ENCODE assay signal across 13 mouse cellular contexts in the genomic region with DNA sequence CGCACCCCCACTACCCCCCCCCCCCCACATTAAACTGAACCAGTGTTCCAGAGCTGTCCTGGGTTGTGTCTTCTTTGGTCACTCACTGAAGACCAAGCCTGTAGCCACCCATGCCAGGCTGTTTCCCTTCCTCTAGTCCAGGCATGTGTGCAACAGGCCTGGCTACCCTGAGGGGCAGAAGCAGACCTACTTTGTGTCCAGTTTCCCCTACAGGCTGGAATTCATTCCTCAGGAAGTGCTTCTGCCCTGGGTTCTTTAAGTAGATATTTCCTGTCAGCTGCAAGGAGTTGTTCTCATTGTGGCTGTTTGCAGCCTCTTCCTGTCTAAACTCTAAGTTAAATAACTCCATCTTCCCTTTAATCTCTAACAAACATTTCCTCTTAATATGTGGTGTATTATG.
DNase-seq lines count a peak whose midpoint lies in the region; ATAC-seq and TF ChIP-seq lines count a peak whose summit lies in the region.
"Had no signal": no experiment of that assay in that cellular context is flagged by ENCODE, and none has a peak within 500 bp of the region (broad histone marks: within the 10 kb centered on the region; RNA-seq: fewer than 3 reads in every experiment).

No protein-coding gene starts in this region.

- H3K27ac ChIP-seq in heart, embryonic 12.5 days (ENCODE audit: poor library complexity, severe bottlenecking) = peak overlapping the region; percentile 47; the same call in 1 of the 2 replicates
- peak overlapping the region; percentile 26; the same call in 1 of the 2 replicates for H3K27ac ChIP-seq in lung, postnatal 0 days (ENCODE audit: low read length)
- no peak overlapping the region for H3K27ac ChIP-seq in intestine, embryonic 15.5 days
- H3K27ac ChIP-seq: liver, embryonic 14.5 days had no signal

- 0 out of 2 replicates have a peak, but pooled peaks have one; percentile 51 for ATAC-seq in heart, embryonic 12.5 days (ENCODE audit: insufficient number of reproducible peaks, low FRiP score)
- ATAC-seq in lung, postnatal 0 days = peak; percentile 65
- 0 out of 2 replicates have a peak, but pooled peaks have one; percentile 34 for ATAC-seq in intestine, embryonic 15.5 days
- ATAC-seq: CD4-positive, CD25-positive, alpha-beta regulatory T cell, adult 4 months; hindbrain, embryonic 16.5 days had no signal

- no peaks in the 10 kb centered on the region for H3K27me3 ChIP-seq in heart, embryonic 12.5 days (replicated peaks)
- no peaks in the 10 kb centered on the region for H3K27me3 ChIP-seq in lung, postnatal 0 days (replicated peaks; ENCODE audit: insufficient read depth, low read length)
- H3K27me3 ChIP-seq in intestine, embryonic 15.5 days (replicated peaks) = no peaks in the 10 kb centered on the region

- no peak overlapping the region for H3K4me2 ChIP-seq in heart, embryonic 12.5 days
- H3K4me2 ChIP-seq in lung, postnatal 0 days (replicated peaks; ENCODE audit: low read depth, low read length) = no peak overlapping the region
- H3K4me2 ChIP-seq in intestine, embryonic 15.5 days (replicated peaks) = no peak overlapping the region

- no peak for TF ChIP-seq EP300 in lung, postnatal 0 days (IDR thresholded peaks at IDR 0.05)

- H3K4me1 ChIP-seq in heart, embryonic 12.5 days (replicated peaks) = 0 out of 2 replicates have a peak, but pooled peaks cover 7% of the 10 kb centered on the region
- peaks cover 7% of the 10 kb centered on the region; the same call in 1 of the 2 replicates for H3K4me1 ChIP-seq in lung, postnatal 0 days (ENCODE audit: insufficient read depth, low read depth, low read length)
- H3K4me1 ChIP-seq in intestine, embryonic 15.5 days (replicated peaks) = no peaks in the 10 kb centered on the region

- no peak for DNase-seq in heart, adult 11 months
- peak; percentile 49 for DNase-seq in lung, postnatal 0 days (ENCODE audit: low spot score)
- DNase-seq in lung, postnatal 36 days = no peak
- DNase-seq in thymus, postnatal 14 days = peak; percentile 23
- DNase-seq in neural tube, embryonic 10.5 days (ENCODE audit: extremely low spot score, low spot score) = no peak
- DNase-seq in right cerebral cortex, postnatal 4 days = no peak
- DNase-seq: retina, postnatal 1 day had no signal

- H3K9me3 ChIP-seq in heart, embryonic 12.5 days (replicated peaks) = no peaks in the 10 kb centered on the region
- no peaks in the 10 kb centered on the region for H3K9me3 ChIP-seq in lung, postnatal 0 days (ENCODE audit: low read length)
- H3K9me3 ChIP-seq in intestine, embryonic 15.5 days = no peaks in the 10 kb centered on the region

- 82% methylated on average over 1 of the region's 1 CpGs for WGBS in heart, embryonic 12.5 days
- WGBS in lung, postnatal 0 days = 40% methylated on average over 1 of the region's 1 CpGs
- 18% methylated on average over 1 of the region's 1 CpGs for WGBS in intestine, embryonic 15.5 days

- H3K4me3 ChIP-seq in heart, embryonic 12.5 days = no peak overlapping the region
- no peak overlapping the region for H3K4me3 ChIP-seq in lung, postnatal 0 days (ENCODE audit: low read depth, low read length)
- H3K4me3 ChIP-seq in intestine, embryonic 15.5 days (replicated peaks) = no peak overlapping the region
- H3K4me3 ChIP-seq: myocyte had no signal

- TF ChIP-seq CTCF in lung, postnatal 0 days (IDR thresholded peaks at IDR 0.05) = peak; percentile 35

- H3K9ac ChIP-seq in heart, embryonic 12.5 days = no peak overlapping the region
- no peak overlapping the region for H3K9ac ChIP-seq in lung, postnatal 0 days (replicated peaks; ENCODE audit: low read depth)
- H3K9ac ChIP-seq in intestine, embryonic 15.5 days = no peak overlapping the region
- H3K9ac ChIP-seq: liver, embryonic 14.5 days had no signal

- no peaks in the 10 kb centered on the region for H3K36me3 ChIP-seq in heart, embryonic 12.5 days
- no peaks in the 10 kb centered on the region for H3K36me3 ChIP-seq in lung, postnatal 0 days (ENCODE audit: insufficient read depth, low read length)
- H3K36me3 ChIP-seq in intestine, embryonic 15.5 days = no peaks in the 10 kb centered on the region

Comparison
In these comparisons a context has a peak if more than half of its experiments do, and no peak if none do; other contexts are left out.
1. DNase-seq: peak in lung, postnatal 0 days (single experiment) and thymus, postnatal 14 days (single experiment); none in heart, adult 11 months (single experiment), lung, postnatal 36 days (single experiment), neural tube, embryonic 10.5 days (single experiment) and right cerebral cortex, postnatal 4 days (single experiment).
2. Peak in every context shown above with its lines, with median percentiles within 50 percentile points of each other: ATAC-seq.